Mouse (Mus musculus): Measurements from ENCODE around the gene Slc35a1.

Slc35a1 gene

DNA sequence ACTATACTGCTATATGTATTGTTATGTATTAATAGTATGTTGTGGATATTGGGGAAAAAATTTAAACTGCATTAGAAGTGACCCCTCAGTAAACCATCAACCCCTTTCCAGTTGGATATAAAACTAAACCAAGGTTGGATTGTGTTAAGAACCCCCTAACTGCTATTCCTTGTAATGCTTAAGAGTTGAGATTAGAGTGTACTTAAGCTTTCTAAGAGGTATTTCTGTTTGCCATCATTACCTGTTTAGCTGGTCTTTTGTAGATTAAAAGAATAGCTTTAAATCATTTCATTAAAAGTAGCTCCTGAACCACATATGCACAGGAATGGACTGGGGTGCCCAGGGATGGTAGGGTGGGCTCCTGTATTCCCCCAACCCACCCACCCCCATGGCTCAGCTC lies 42.5 kb downstream of the Slc35a1 start:
- no peak for DNase-seq

DNA sequence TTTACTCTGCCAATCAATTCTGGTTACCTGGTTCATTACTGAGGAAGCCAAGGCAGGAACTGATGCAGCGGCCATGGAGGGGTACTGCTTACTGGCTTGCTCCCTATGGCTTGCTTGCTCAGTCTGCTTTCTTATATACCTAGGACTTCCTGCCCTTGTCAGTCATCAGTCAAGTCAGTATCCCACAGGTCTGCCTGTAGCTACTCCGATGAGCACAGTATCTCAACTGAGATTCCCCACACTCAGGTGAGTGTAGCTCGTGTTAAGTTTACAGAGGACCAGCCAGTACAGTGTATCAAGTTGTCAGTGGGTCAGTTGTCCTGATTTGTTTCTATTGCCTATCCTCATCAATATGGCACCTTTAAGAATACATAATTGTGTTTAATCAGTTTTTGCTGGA lies 46.5 kb downstream of the Slc35a1 start:
- no peak for DNase-seq

DNA sequence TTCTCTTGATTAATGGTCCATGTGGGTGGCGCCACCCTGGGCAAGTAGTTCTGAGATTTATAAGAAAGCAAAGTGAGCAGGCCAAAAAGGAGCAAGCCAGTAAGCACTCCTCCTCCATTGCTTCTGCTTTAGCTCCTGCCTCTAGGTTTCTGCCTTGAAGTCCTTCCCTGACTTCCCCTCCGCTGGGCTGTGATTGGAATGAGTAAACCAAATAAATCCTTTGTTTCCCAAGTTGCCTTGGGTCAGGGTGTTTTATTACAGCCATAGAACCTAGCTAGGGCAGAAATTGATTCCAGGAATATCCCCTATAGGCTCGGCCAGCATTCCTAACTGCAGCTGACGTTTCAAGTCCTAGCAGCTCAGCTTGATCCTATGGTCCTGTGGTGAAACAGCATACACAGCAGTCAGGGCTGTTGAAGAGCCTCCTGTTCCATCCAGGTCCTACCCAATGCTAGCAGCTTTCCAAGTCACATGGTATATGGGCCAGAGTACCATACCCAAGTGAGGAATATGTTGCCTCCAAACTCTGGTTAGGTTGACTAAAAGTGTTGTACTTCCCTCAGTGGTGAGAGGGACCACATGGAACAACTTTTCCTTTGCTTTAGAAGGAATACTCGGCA lies 47.4 kb downstream of the Slc35a1 start:
- no peak for DNase-seq

DNA sequence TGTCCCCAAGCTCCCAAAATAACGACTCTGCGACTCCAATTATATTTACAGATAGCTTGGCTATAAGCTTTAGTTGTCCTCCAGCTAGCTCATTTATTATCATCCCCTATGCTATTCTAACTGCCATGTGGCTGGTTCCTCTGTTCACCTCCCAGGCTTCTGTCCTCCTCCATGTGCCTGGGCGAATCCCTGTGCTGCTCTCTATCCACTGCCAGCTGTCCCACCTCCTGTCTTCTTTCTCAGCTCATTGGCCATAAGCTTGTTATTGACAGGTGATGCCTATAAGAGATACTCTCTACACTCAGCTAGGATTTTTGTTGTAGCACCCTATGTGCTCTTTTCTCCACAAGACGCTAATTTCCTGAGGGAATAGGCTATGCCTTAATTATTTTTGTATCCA lies 49.4 kb downstream of the Slc35a1 start:
- DNase-seq = no peak

DNA sequence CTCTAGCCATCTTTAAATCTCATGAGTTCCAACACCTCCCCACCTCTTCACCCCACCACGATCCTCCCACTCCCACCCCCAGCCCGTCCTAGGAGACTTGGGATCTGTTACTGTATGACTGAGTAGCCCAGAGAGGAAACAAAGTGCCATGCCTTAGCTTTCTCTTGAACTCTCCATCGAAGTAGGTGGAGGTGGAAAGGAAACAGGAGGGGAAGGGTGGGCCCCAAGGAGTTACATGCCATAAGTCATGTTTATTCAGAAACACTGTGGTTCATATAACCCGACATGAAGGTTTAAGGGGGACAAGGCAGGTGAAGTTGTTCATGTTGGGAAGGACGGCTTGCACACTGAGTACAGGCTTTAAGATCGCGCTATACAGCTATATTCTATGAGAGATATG lies 49.9 kb downstream of the Slc35a1 start:
- DNase-seq = no peak

DNA sequence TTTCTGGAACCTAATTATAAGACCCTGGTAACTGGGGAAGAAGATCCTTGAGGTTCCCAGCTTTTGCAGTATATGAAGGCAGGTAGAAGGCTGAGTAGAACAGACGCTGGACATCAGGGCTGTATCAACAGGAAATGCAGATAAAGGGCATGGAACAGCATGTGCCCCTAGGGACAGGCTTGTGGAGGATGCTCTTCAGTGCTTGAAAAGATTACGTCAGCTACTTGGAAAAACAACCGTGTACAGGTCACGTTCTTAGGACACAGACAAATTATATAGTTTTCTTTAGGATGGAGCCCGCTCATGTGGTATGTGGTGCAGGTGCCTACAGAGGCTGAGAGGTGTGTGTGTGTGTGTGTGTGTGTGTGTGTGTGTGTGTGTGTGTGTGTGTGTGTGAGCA lies 51.2 kb downstream of the Slc35a1 start:
- no peak for DNase-seq

DNA sequence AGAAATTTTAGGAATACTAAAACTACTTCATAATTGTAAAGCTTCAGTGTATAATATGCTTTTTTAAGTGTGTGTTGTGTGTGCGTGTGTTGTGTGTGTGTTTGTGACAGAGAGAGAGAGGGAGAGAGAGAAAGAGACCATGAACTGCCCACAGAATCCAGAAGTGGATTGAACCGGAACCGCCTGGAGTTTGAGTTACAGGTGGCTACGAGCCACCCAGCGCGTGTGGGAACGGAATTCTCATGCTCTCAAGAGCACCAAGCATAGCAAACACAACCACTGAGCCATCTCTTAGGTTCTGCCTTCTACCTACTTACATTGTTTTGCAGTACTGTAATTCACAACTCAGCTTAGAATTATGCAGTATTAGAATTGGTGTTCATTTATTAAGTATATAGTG lies 53.1 kb downstream of the Slc35a1 start:
- no peak for DNase-seq

DNA sequence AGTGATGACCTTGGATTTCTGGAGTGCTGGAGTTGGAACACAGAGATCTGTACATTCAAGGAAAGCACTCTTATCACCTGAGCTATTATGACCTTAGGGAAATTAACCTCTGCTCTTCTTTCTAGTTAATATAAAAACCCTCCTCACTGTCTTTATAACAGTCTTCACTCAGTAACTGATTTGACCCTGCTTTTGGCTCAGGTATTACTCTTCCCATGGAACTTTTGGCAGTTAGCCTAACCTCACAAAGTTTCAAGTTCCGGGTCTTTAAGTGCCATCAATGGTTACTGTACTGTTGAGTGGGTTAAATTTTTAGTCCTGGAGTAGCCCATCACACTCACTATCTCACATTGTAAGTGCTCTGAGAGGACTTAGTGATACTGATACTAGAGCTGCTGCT lies 57.3 kb downstream of the Slc35a1 start:
- no peak for DNase-seq

DNA sequence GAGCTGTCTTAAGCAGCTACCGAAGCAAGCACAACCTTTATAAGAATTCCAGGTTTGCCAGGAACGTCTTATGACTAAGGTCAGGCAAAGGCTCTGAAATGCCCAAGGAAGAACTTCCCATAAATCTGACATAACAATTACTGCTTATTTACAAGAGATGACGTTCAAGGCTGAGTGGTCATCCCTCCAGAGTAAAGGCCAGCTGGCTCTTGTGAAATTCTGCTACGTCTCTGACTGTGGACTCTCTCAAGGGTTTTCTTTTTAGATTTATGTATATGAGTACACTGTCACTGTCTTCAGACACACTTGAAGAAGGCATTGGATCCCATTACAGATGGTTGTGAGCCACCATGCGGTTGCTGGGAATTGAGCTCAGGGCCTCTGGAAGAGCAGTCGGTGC lies 60.8 kb downstream of the Slc35a1 start:
- DNase-seq = no peak

DNA sequence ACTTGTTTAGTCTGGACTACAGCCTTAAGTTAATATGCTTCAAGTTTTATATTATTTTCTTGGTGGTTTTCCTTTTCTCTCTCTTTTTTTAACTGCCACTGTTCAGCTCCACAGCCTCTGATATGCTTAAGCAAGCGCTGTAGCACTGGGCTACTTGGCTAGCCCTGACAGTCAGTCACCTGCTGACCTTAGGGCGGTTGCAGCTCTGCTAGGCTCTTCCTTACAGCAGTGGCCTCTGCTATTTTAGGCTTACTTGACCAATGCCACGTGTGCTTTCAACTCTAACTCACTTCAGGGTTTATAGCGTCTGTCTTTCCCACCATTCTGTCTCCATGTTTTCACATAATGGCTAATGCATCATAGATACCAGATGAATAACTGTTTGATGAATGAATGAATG lies 61.7 kb downstream of the Slc35a1 start:
- DNase-seq = no peak

DNA sequence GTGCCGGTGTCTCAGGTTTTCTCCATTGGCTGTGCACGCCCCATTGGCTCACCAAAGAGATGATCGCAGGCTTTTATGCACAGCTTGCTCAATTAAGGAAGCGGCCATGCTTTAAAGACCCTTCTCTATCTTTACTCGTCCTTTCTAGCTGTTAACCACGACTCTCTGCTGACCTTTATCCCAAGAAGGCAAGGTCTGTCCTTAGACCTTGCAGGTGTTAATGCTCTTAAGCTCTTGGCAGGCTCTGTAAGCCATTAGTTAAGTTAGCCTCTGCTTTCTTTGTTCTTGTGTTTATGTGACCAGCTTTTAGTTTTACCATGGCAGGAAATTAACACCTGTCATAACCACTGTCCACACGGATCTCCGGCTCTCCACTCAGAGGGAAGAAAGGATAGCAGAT lies 71.1 kb downstream of the Slc35a1 start:
- no peak for DNase-seq

DNA sequence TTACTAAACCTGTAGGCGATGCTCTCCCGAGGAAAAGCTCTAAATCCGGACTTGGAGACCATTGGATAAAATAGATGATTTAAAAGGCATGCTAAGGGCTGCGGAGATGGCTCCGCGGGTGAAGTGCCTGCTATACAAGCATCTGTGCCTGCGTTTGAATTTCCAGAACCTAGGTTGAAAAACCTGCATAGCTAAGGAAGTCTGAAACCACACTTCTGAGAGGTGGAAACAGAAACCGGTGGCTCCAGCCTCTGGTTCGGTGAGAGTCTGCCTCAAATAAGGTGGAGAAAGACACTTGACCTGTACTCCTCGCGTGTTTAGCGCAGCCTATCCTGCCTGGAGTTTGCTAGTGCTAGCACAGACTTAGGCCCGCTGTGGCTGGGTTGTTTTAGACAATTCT lies 71.9 kb downstream of the Slc35a1 start:
- DNase-seq = peak; percentile 50 to 54

DNA sequence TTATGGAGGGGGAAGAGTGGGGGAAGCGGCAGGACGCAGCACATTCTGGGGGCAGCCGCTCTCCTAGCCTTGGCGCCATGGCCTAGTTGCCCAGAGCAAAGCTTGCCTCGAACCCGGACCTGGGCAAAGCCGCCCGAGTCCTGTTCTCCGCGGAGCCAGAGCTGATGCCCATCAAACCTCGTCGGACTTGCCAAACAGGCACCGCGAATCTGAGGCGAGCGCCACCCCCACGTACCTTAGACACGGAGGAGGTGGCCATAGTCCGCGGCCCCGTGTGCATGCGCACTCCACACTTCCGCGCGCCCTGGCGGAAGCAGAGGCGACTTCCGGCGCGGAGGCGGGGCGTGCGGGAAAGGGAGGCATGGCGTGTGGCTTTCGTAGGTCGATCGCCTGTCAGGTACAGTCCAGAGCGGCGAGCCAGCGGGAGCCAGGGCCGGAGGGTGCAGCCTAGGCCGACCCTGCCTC lies 72.6 kb downstream of the Slc35a1 start, which contains the start of the genes Orc3 and Rars2:
TSS of gene Orc3 (minus strand) at position 315 of the 465 bp plus-strand sequence.
TSS of gene Rars2 (plus strand) at position 328 of the 465 bp plus-strand sequence.
- DNase-seq = peak; percentile 95 to 97

DNA sequence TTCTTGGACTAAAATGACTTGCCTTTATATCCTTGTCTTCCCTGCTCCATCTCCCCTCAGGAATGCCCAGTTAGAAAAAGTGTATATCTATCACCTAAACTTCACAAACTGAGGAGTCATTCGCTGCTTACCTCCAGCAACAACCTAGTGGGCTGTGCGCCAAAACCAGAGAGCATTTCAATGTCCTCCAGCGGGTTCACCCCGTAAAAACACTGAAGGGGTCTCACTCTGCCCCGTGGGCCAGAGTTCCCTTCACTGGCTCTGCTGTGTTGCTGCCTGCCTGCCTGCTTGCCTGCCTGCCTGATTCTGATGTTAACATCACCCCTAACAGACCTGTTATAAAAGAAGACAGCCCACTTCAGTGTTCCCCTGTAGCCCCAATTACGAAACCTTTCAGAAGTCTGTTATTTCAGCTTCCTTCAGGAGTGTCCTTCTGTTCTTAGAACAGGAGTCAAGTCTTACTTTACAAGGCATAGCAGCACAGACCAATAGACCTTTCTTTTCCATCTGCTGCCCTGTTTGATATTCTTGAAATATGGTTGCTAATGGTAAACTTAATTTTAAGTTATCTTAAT lies 73.6 kb downstream of the Slc35a1 start:
- DNase-seq = peak; percentile 23 to 56
